Mouse (Mus musculus): ENCODE results near the gene Olfr170.
"Not testable (repeated sequence)": the region's sequence is repeated elsewhere in the genome, so short reads cannot be mapped to it uniquely, and the experiment has no call there.

Olfr170 gene

DNA sequence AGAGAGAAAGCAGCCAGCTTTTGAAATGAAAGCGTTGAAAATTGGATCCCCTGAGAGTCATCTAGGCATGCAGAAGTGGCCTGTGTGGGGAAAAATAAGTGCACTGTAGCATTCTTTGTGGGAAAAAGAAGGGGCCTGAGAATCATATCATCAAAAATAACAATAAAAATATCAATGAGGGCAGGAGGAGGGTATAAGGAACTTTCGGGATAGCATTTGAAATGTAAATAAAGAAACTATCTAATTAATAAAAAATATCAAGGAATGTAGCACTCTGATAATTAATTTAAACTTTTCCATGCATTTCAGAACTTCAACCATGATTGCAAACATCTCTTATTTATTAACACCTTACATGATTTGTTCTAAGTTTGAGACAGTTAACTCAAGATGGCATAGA lies at the start of gene Olfr170:
Gene Olfr170, minus strand, starts transcription at position 101 of the 400 bp plus-strand sequence.
- DNase-seq (ENCODE audit: low read depth in 2 of 2, low spot score in 2 of 2) = not testable (repeated sequence)

DNA sequence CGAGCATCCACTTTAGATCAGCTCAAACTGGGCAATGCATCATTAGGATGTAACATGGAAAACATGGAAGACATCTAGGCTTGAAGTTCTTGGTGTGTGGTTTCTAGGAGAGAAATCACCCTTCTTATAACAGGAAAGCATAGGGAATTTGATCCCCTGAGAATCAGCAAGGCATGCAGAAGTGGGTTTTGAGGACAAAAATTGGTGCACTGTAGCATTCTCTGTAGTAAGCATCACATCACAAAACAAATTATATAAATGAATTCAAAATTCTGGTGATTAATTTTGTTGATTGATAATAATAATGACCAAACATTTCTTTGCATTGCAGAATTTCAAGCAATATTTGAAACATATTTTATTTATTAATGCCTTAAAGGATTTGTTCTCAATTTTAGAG lies 18.1 kb upstream of the Olfr170 start, which contains the start of gene Olfr171:
Gene Olfr171, minus strand, starts transcription at position 101 of the 400 bp plus-strand sequence.
- DNase-seq (ENCODE audit: low read depth in 2 of 2, low spot score in 2 of 2) = no peak

GRCm38 (mm10) chr16:19603166-19603565 lies 8.5 kb downstream of the Olfr170 start:
- no peak for DNase-seq (ENCODE audit: low read depth in 2 of 2, low spot score in 2 of 2)

DNA sequence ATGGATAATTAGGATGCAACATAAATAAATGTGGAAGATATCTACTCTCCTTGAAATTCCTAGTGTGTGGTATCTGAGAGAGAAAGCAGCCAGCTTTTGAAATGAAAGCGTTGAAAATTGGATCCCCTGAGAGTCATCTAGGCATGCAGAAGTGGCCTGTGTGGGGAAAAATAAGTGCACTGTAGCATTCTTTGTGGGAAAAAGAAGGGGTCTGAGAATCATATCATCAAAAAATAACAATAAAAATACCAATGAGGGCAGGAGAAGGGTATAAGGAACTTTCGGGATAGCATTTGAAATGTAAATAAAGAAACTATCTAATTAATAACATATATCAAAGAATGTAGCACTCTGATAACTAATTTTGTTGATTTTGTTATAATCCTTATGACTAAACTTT lies 40.0 kb downstream of the Olfr170 start, which contains the start of gene Olfr169:
Gene Olfr169, minus strand, starts transcription at position 101 of the 400 bp plus-strand sequence.
- DNase-seq (ENCODE audit: low read depth in 2 of 2, low spot score in 2 of 2) = not testable (repeated sequence)
